Mouse (Mus musculus) testis, adult 2 months (tissue): ENCODE data around the gene Arid2. TPM values are rescaled to one million over a fixed set of nuclear protein-coding genes. Genes with fewer than 3 reads are reported as not detected.

ENCODE experiments used
- H3K27ac ChIP-seq: fragments of 200-500 bp; 2 replicates; pipeline ENCODE4 v1.5.1; 2012; ENCODE audit warnings: low read depth, low read length; ENCODE audit not compliant: control insufficient read depth, insufficient read depth
- H3K27me3 ChIP-seq: fragments of 200-500 bp; 2 replicates; pipeline ENCODE4 v1.6.1; 2012; ENCODE audit warnings: mild to moderate bottlenecking, low read length, moderate library complexity; ENCODE audit not compliant: control insufficient read depth, insufficient read depth
- H3K36me3 ChIP-seq: fragments of 200-500 bp; 2 replicates; pipeline ENCODE4 v1.6.1; 2012; ENCODE audit warnings: mild to moderate bottlenecking, low read length; ENCODE audit not compliant: control insufficient read depth, insufficient read depth
- H3K4me1 ChIP-seq: fragments of 200-500 bp; 2 replicates; pipeline ENCODE4 v1.6.1; 2012; ENCODE audit warnings: low read length; ENCODE audit not compliant: control insufficient read depth, insufficient read depth
- H3K4me3 ChIP-seq: fragments of 200-500 bp; 2 replicates; pipeline ENCODE4 v1.5.1; 2012; ENCODE audit warnings: low read depth, mild to moderate bottlenecking, low read length, moderate library complexity, mixed read lengths; ENCODE audit not compliant: control insufficient read depth
- CTCF ChIP-seq: fragments of 200-500 bp; IDR thresholded peaks from 2 replicates; pipeline ENCODE4 v1.5.1; 2012; ENCODE audit warnings: low read depth, mild to moderate bottlenecking, inconsistent platforms, low read length, moderate library complexity; ENCODE audit not compliant: control insufficient read depth, insufficient read depth, insufficient replicate concordance
- POLR2A ChIP-seq: fragments of 200-500 bp; IDR thresholded peaks from 2 replicates; pipeline ENCODE4 v1.6.1; 2012; ENCODE audit warnings: low read depth, mild to moderate bottlenecking, inconsistent platforms, low read length, moderate library complexity; ENCODE audit not compliant: control insufficient read depth
- polyA plus RNA-seq: library from polyadenylated mRNA; depleted of rRNA; stranded (reverse); fragments of >200 nt; gene quantifications from 2 replicates; pipeline ENCODE4 v1.2.3, GENCODE M21; 2012

The Arid2 gene
- polyA plus RNA-seq, 1 experiment: 83.6 TPM

DNA sequence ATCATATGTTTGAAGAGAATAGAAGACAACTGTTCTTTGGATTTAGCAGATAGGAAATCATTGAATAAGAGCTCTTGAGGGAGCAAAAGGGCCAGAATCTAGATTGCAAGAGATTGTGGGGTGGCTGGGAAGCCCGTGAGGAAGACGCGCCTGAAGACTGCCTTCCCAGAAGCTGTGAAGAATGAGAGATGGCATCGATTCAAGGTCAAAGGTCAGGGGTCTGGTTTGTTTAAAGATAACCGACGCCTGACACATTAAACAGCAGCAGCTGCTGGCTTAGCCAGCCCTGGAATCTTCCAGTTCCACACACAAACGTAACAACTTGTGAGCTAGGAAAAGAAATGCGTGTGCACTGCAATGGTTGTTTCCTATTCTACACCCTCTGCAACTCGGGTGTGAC is 19.4 kb upstream of the Arid2 start:
- H3K36me3 ChIP-seq: no peaks in the 10 kb centered on the region
- H3K4me1 ChIP-seq: no peaks in the 10 kb centered on the region
- TF ChIP-seq CTCF (no peak), POLR2A (no peak)
- no peak overlapping the region for H3K4me3 ChIP-seq
- no peak overlapping the region for H3K27ac ChIP-seq
- no peaks in the 10 kb centered on the region for H3K27me3 ChIP-seq

DNA sequence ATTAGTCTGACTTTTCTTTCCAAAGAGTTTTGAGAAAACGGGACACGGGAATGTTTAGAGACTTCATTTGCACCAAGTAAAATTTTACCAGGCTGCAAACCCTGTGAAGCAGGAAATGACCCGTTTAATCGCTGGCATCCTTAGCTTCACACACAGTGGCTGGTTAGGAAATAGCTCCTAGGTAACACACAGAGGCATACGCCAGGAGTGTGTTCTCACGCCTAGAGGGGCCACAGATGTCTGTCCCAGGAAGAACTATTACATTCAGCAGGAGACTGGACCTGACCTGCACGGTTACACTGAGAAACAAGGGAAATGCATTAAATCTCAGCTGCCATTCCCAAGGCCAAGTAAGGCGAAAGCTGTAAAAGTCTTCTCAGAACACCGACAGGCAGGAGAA is 18.7 kb upstream of the Arid2 start:
- H3K36me3 ChIP-seq: no peaks in the 10 kb centered on the region

DNA sequence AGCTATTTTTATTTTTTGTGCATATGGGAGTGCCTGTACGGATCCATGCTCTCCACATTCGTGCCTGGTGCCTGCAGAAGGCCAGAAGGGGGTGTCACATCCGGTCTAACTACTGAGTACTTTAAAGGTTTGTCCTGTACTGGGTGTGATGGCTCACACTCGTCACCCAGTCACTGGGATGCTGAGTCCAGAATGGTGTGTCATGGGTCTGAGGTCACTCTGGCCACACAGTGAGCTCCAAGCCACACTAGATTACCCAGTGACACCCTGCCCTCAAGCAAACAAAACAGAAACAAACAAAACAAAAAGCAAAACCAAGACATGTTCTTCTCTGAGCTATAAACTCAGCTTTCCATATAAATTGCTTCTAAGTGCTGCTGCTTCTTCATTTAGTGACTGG is 17.9 kb upstream of the Arid2 start:
- H3K27ac ChIP-seq: no peak overlapping the region
- H3K4me1 ChIP-seq: no peaks in the 10 kb centered on the region
- no peaks in the 10 kb centered on the region for H3K36me3 ChIP-seq
- no peak overlapping the region for H3K4me3 ChIP-seq
- TF ChIP-seq POLR2A (no peak), CTCF (no peak)
- no peaks in the 10 kb centered on the region for H3K27me3 ChIP-seq

More for the DNA sequence above, 18.7 kb upstream of the Arid2 start:
- Histone ChIP-seq H3K27me3 (no peaks in the 10 kb centered on the region), H3K4me3 (no peak overlapping the region), H3K4me1 (no peaks in the 10 kb centered on the region), H3K27ac (no peak overlapping the region)
- no peak for TF ChIP-seq CTCF
- TF ChIP-seq POLR2A: no peak

DNA sequence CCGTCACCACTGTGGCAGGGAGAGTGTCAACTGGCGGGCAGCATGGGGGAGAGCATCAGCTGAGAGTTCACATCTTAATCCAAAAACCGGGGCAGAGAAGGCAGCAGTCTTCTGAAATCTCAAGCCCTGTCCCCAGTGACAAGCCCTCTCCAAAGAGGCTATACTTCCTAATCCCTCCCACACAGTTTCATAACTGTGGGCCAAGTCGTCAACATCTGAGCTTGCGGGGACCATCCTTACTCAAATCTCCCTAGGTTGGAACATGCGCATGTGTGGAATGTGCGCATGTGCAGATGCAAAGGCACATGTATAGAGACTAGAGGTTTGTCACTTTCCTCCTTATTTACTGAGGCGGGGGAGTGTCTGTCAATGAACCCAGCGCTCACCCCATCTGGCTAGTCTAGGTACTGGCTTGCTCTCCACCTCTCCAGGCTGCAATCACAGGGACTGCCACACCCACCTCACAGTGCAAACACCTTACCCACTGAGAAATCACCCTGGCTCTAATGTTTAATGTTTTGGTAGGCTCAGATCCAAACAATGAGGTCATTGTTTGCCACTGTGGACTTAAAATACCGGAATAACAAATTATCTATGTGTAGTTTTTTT is 16.9 kb upstream of the Arid2 start:
- no peaks in the 10 kb centered on the region for H3K27me3 ChIP-seq
- no peaks in the 10 kb centered on the region for H3K36me3 ChIP-seq

DNA sequence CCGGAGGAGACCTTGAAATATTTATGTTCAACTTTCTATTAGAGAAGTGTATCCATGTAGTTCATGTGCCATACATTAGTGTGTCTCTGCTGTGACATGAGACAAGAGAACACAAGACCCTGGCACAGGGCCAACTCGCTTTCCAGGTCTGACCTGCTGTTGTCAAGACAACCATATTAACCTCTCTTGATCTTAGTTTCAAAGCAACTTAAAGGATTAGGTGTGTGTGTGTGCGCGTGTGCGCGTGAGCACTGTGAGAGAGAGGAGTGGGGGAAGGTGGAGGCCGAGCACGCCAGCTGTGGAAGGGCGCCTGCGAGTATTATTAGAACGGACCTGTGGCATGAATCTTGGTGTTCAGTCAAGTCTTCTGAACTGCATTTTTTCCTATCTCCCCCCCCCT is 15.0 kb upstream of the Arid2 start:
- no peak for TF ChIP-seq CTCF
- TF ChIP-seq POLR2A: no peak
- Histone ChIP-seq H3K4me3 (no peak overlapping the region), H3K27ac (no peak overlapping the region), H3K27me3 (no peaks in the 10 kb centered on the region), H3K36me3 (no peaks in the 10 kb centered on the region), H3K4me1 (no peaks in the 10 kb centered on the region)

More for the DNA sequence above, 16.9 kb upstream of the Arid2 start:
- no peak overlapping the region for H3K27ac ChIP-seq
- no peak for TF ChIP-seq CTCF
- no peak for TF ChIP-seq POLR2A
- H3K4me1 ChIP-seq: no peaks in the 10 kb centered on the region
- no peak overlapping the region for H3K4me3 ChIP-seq

DNA sequence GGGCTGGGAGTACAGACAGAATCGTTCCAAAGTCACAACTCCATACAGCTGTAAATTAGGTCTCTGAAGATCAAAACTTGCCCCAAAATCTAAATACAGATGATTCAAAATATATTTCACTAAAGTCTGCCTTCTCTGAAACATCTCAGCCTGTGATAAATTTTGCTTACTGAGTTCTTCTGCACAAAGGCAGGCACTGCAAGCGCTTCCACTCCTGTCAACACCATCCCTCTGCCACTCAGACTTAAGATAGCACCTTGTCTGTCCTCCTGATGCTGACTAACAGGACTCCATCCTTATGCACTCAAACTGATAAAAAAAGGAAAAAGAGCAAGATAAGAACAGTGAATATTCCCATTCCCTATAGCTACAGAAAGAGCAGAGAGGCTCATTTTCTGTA is 13.0 kb upstream of the Arid2 start:
- Histone ChIP-seq H3K27ac (no peak overlapping the region), H3K4me1 (no peaks in the 10 kb centered on the region), H3K27me3 (no peaks in the 10 kb centered on the region), H3K4me3 (no peak overlapping the region), H3K36me3 (no peaks in the 10 kb centered on the region)
- TF ChIP-seq POLR2A (no peak), CTCF (no peak)

DNA sequence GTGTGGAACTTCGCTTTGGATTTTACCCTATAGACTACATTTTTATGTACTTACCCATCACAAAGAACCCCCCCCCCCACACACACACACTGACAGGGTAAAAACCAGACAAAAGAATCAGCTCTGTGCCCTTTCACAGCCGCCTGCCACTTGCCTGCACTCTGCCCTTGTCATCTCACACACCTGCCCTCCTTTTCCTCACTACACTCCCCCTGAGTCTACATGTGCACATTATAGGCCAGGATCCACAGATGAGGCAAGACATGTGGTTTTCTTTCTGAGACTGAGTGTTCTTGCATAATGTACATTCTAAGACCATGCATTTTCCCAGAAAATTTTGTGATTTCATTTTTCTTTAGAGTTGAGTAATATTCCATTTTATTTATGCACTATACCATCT is 12.1 kb upstream of the Arid2 start:
- H3K27ac ChIP-seq: no peak overlapping the region
- no peaks in the 10 kb centered on the region for H3K36me3 ChIP-seq
- H3K4me1 ChIP-seq: no peaks in the 10 kb centered on the region
- no peaks in the 10 kb centered on the region for H3K27me3 ChIP-seq
- no peak overlapping the region for H3K4me3 ChIP-seq
- TF ChIP-seq CTCF (no peak), POLR2A (no peak)
